Mouse (Mus musculus) urinary bladder, postnatal 4 days (tissue): ENCODE measurements around the gene Gatd1.
A peak's percentile ranks its signal among the peaks of the same experiment; 100 is the strongest.
"Not testable (repeated sequence)": the region's sequence is repeated elsewhere in the genome, so short reads cannot be mapped to it uniquely, and the experiment has no call there.

Source experiments
- DNase-seq, 2 experiments: peaks; one replicate each; pipeline ENCODE4 v3.0.0; 2021 to 2022; ENCODE audit warnings: low spot score in 2 of 2

Gene Gatd1

GRCm38 (mm10) chr7:141429310-141429709, 15.4 kb upstream of the Gatd1 start, which contains the start of gene Cend1:
TSS of gene Cend1 (minus strand) at chr7:141429491.
- DNase-seq: no peak

GRCm38 (mm10) chr7:141428701-141429100, 14.8 kb upstream of the Gatd1 start:
- DNase-seq: no peak

- DNase-seq: no peak
Observed at GRCm38 (mm10) chr7:141426948-141427730, 13.2 kb upstream of the Gatd1 start.

GRCm38 (mm10) chr7:141423811-141424210, 9.9 kb upstream of the Gatd1 start:
- DNase-seq: no peak

GRCm38 (mm10) chr7:141420030-141420702, 6.2 kb upstream of the Gatd1 start:
- DNase-seq: no peak

- no peak for DNase-seq
Observed at GRCm38 (mm10) chr7:141418970-141419369, 5.0 kb upstream of the Gatd1 start.

- no peak for DNase-seq
Observed at GRCm38 (mm10) chr7:141417731-141418681, 4.1 kb upstream of the Gatd1 start.

- DNase-seq: no peak
Observed at GRCm38 (mm10) chr7:141416144-141416841, 2.4 kb upstream of the Gatd1 start.

GRCm38 (mm10) chr7:141413331-141413730, 605 bp downstream of the Gatd1 start:
- DNase-seq: no peak

- DNase-seq: no peak
Observed at GRCm38 (mm10) chr7:141411667-141412066, 2.3 kb downstream of the Gatd1 start.

GRCm38 (mm10) chr7:141410631-141411030, 3.3 kb downstream of the Gatd1 start:
- no peak for DNase-seq

- DNase-seq: peak; percentile 82 to 90
Observed at GRCm38 (mm10) chr7:141408833-141409232, 5.1 kb downstream of the Gatd1 start.

GRCm38 (mm10) chr7:141407670-141408069, 6.3 kb downstream of the Gatd1 start:
- DNase-seq: not testable (repeated sequence)

- no peak for DNase-seq
Observed at GRCm38 (mm10) chr7:141405466-141405865, 8.5 kb downstream of the Gatd1 start.

- DNase-seq: peak; percentile 39 to 65
Observed at GRCm38 (mm10) chr7:141403305-141403704, 10.6 kb downstream of the Gatd1 start.

GRCm38 (mm10) chr7:141395348-141395747, 18.6 kb downstream of the Gatd1 start:
- no peak for DNase-seq

GRCm38 (mm10) chr7:141394771-141395170, 19.2 kb downstream of the Gatd1 start:
- DNase-seq: peak; percentile 57 to 81

- no peak for DNase-seq
Observed at GRCm38 (mm10) chr7:141394158-141394557, 19.8 kb downstream of the Gatd1 start.

- no peak for DNase-seq
Observed at GRCm38 (mm10) chr7:141392552-141393222, 21.2 kb downstream of the Gatd1 start.

GRCm38 (mm10) chr7:141391625-141392551, 22.0 kb downstream of the Gatd1 start, which contains the start of gene Taldo1:
TSS of gene Taldo1 (plus strand) at chr7:141392199.
- DNase-seq: peak; percentile 90 to 96
